Mouse (Mus musculus): ENCODE measurements at regions not wholly inside any gene's neighbourhood (a gene's known extent, or its start where the extent isn't known, plus 50 kb on each side); places are given as distances from the start of the nearest gene placed in this dataset.

DNA sequence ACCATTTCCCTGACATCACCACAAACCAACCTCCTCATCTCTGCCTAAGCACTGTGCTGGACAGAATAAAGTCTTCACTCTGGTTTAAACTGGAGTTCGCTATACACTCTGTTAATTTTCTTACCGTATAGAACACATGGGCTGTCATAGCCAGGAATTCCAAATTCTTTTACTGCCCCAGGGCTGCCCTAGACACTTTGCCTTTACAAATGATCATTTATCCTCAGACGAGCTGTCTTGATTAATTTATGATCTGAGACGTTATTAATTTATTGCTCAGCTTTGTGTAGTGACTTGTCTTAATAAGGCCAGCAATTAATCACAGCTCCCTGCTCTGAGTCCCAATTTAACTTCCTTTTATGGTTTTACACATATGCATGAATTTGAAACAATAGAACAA is 125.2 kb upstream of the Lnx1 start:
- 57% methylated on average over 4 of the region's 4 CpGs for WGBS (ENCODE audit: insufficient replicate concordance)
- H3K4me1 ChIP-seq (replicated peaks; ENCODE audit: control insufficient read depth in 2 of 2, insufficient read depth in 2 of 2, low read length in 1 of 2), result no peaks in the 10 kb centered on the region
- DNase-seq (ENCODE audit: low read depth in 3 of 3, low spot score in 3 of 3) (no peak), ATAC-seq (ENCODE audit: insufficient read depth) (no peak)
- no peak overlapping the region for H3K27ac ChIP-seq
- H3K4me3 ChIP-seq (ENCODE audit: insufficient read depth in 1 of 2, low read depth in 2 of 2, low read length in 2 of 2), result no peak overlapping the region
- H3K9ac ChIP-seq (replicated peaks), result no peak overlapping the region
- H3K27me3 ChIP-seq (ENCODE audit: control insufficient read depth, insufficient read depth, low read length), result no peaks in the 10 kb centered on the region
- TF ChIP-seq EP300 (IDR thresholded peaks at IDR 0.05; ENCODE audit: low read depth), result no peak
- TF ChIP-seq CTCF (IDR thresholded peaks at IDR 0.05; ENCODE audit: low read depth), result no peak
- no peaks in the 10 kb centered on the region for H3K9me3 ChIP-seq (ENCODE audit: control insufficient read depth, low read length)
- H3K4me2 ChIP-seq (ENCODE audit: low read depth), result no peak overlapping the region
- no peaks in the 10 kb centered on the region for H3K36me3 ChIP-seq (replicated peaks; ENCODE audit: control insufficient read depth, insufficient read depth, low read depth)

DNA sequence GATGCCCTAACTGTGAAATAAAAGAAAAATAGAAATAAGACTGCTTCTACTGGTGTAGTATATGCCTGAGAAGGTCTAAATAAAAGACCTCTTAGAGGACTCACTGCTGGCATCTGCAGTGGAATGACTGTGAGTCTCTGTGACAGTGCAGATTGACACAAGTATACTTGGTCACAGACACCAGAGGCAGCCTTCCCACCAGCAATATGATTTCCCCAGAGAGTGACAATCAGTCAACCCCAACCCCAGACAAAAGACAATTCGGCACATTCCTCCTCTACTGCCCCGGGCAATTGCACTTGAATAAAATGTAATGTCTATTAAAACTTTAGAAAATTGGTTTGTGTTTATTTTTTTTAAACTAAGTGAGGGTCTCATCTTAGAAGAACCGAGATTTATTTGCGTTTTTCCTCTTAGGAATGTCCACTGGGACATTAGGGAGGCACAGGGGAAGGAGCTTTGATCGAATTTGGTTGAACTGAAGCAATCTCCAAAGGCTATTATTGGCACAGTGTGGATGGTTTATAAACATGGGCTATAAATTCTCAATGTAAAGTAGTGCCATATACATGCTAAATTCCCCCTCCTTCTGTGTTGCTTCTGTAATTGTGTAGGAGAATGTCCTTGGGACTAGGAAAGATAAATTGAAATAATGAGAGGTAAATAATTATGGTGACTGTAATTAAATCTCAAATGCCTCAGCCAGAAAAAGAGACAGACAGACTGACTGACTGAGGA is 123.0 kb upstream of the Lnx1 start:
- H3K27ac ChIP-seq, result no peak overlapping the region
- 52% methylated on average over 5 of the region's 5 CpGs for WGBS (ENCODE audit: insufficient replicate concordance)
- no peaks in the 10 kb centered on the region for H3K36me3 ChIP-seq (replicated peaks; ENCODE audit: control insufficient read depth, insufficient read depth, low read depth)
- H3K4me1 ChIP-seq (replicated peaks; ENCODE audit: control insufficient read depth in 2 of 2, insufficient read depth in 2 of 2, low read length in 1 of 2), result no peaks in the 10 kb centered on the region
- H3K9ac ChIP-seq (replicated peaks), result no peak overlapping the region
- no peak for DNase-seq (ENCODE audit: low read depth in 3 of 3, low spot score in 3 of 3)
- no peak overlapping the region for H3K4me3 ChIP-seq (ENCODE audit: insufficient read depth in 1 of 2, low read depth in 2 of 2, low read length in 2 of 2)
- ATAC-seq (ENCODE audit: insufficient read depth), result no peak
- TF ChIP-seq CTCF (IDR thresholded peaks at IDR 0.05; ENCODE audit: low read depth) (no peak), EP300 (IDR thresholded peaks at IDR 0.05; ENCODE audit: low read depth) (no peak)
- no peaks in the 10 kb centered on the region for H3K9me3 ChIP-seq (ENCODE audit: control insufficient read depth, low read length)
- H3K4me2 ChIP-seq (ENCODE audit: low read depth), result no peak overlapping the region
- no peaks in the 10 kb centered on the region for H3K27me3 ChIP-seq (ENCODE audit: control insufficient read depth, insufficient read depth, low read length)

DNA sequence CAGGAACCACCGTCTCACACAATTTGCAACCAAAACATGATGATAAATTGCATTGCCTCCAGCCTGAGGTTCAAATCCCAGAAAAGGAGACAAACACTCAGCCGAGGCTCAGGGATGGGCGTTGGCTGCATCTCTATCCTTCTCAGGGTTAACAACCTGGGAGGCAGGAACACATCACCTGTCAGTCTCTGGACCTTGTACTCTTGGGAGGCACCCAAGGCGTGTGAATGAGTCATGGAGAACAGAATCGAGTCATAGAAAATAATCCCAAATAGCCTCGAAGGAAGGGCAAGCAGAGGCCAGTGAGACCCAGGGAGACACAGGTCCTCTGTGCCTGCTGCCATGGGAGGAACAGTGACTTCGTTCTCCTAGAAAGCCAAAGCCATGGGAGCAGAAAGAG is 121.0 kb upstream of the Lnx1 start:
- TF ChIP-seq EP300 (IDR thresholded peaks at IDR 0.05; ENCODE audit: low read depth) (no peak), CTCF (IDR thresholded peaks at IDR 0.05; ENCODE audit: low read depth) (no peak)

DNA sequence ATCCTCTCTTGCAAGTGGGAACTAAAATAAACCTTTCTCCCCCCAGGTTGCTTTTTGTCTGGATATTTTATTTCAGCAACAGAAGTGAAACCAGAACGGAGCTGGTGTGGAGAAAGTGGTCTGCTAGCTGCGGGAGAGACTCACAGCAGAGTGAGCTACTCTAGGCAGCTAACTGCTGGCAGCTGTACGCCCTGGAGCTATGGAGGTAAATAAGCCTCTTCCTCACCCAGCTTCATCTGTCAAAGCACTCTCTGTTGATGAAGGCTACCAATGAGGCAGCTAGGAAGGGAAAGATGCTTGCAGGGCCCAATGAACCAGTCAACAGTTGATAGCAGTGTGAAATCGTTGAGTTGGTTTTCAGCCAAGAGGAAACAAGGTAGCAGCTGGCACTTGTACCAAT is 119.3 kb upstream of the Lnx1 start:
- Histone ChIP-seq H3K9me3 (ENCODE audit: control insufficient read depth, low read length) (no peaks in the 10 kb centered on the region), H3K4me1 (replicated peaks; ENCODE audit: control insufficient read depth in 2 of 2, insufficient read depth in 2 of 2, low read length in 1 of 2) (peaks cover 0 to 2% of the 10 kb centered on the region in 2 experiments; a peak in 1 of 4 replicates), H3K36me3 (replicated peaks; ENCODE audit: control insufficient read depth, insufficient read depth, low read depth) (no peaks in the 10 kb centered on the region), H3K4me3 (ENCODE audit: insufficient read depth in 1 of 2, low read depth in 2 of 2, low read length in 2 of 2) (no peak overlapping the region), H3K27me3 (ENCODE audit: control insufficient read depth, insufficient read depth, low read length) (no peaks in the 10 kb centered on the region), H3K4me2 (ENCODE audit: low read depth) (no peak overlapping the region), H3K9ac (replicated peaks) (no peak overlapping the region), H3K27ac (no peak overlapping the region)
- TF ChIP-seq CTCF (IDR thresholded peaks at IDR 0.05; ENCODE audit: low read depth) (no peak), EP300 (IDR thresholded peaks at IDR 0.05; ENCODE audit: low read depth) (no peak)
- WGBS (ENCODE audit: insufficient replicate concordance), result 50% methylated on average over 4 of the region's 4 CpGs
- ATAC-seq (ENCODE audit: insufficient read depth), result no peak
- no peak for DNase-seq (ENCODE audit: low read depth in 3 of 3, low spot score in 3 of 3)

More for the DNA sequence above, 121.0 kb upstream of the Lnx1 start:
- Histone ChIP-seq H3K4me2 (ENCODE audit: low read depth) (no peak overlapping the region), H3K9me3 (ENCODE audit: control insufficient read depth, low read length) (no peaks in the 10 kb centered on the region), H3K4me3 (ENCODE audit: insufficient read depth in 1 of 2, low read depth in 2 of 2, low read length in 2 of 2) (no peak overlapping the region), H3K36me3 (replicated peaks; ENCODE audit: control insufficient read depth, insufficient read depth, low read depth) (no peaks in the 10 kb centered on the region), H3K27me3 (ENCODE audit: control insufficient read depth, insufficient read depth, low read length) (no peaks in the 10 kb centered on the region), H3K9ac (replicated peaks) (no peak overlapping the region), H3K27ac (no peak overlapping the region), H3K4me1 (replicated peaks; ENCODE audit: control insufficient read depth in 2 of 2, insufficient read depth in 2 of 2, low read length in 1 of 2) (peaks cover 0 to 2% of the 10 kb centered on the region in 2 experiments; a peak in 1 of 4 replicates)
- no peak for DNase-seq (ENCODE audit: low read depth in 3 of 3, low spot score in 3 of 3)
- ATAC-seq (ENCODE audit: insufficient read depth), result no peak
- 62% methylated on average over 7 of the region's 7 CpGs for WGBS (ENCODE audit: insufficient replicate concordance)

DNA sequence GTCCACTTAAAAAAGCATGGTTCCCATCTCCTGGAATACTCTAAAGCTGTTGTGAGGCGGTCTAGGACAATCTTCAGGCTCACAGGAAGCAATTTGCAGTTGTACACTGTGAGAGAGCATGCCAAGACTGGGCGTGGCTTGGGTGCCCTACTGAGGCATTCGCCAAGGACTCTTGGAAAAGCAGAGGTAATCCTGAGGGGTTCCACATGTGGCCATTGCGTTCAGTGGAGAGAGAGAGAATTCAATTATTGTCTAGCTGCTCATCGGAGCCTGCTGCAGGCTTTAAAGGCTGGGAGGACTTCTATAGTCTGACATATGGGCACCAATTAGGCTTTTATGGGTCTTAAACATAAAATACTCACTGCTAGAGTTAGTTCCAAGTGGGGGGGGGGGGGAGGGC is 113.8 kb upstream of the Lnx1 start:
- H3K9ac ChIP-seq (replicated peaks), result no peak overlapping the region
- no peak for ATAC-seq (ENCODE audit: insufficient read depth)
- no peak overlapping the region for H3K27ac ChIP-seq
- H3K4me1 ChIP-seq (replicated peaks; ENCODE audit: control insufficient read depth in 2 of 2, insufficient read depth in 2 of 2, low read length in 1 of 2), result peaks cover 0 to 2% of the 10 kb centered on the region in 2 experiments; a peak in 1 of 4 replicates
- TF ChIP-seq EP300 (IDR thresholded peaks at IDR 0.05; ENCODE audit: low read depth), result no peak
- TF ChIP-seq CTCF (IDR thresholded peaks at IDR 0.05; ENCODE audit: low read depth), result no peak
- H3K27me3 ChIP-seq (ENCODE audit: control insufficient read depth, insufficient read depth, low read length), result no peaks in the 10 kb centered on the region
- no peak overlapping the region for H3K4me3 ChIP-seq (ENCODE audit: insufficient read depth in 1 of 2, low read depth in 2 of 2, low read length in 2 of 2)
- DNase-seq (ENCODE audit: low read depth in 3 of 3, low spot score in 3 of 3), result no peak
- H3K4me2 ChIP-seq (ENCODE audit: low read depth), result no peak overlapping the region
- 52% methylated on average over 5 of the region's 5 CpGs for WGBS (ENCODE audit: insufficient replicate concordance)
- no peaks in the 10 kb centered on the region for H3K36me3 ChIP-seq (replicated peaks; ENCODE audit: control insufficient read depth, insufficient read depth, low read depth)
- no peaks in the 10 kb centered on the region for H3K9me3 ChIP-seq (ENCODE audit: control insufficient read depth, low read length)

All from liver, embryonic 14.5 days (tissue).